Mouse (Mus musculus) hindbrain, embryonic 16.5 days (tissue): ENCODE measurements around the gene Atp2b2. TPM values are rescaled to one million over a fixed set of nuclear protein-coding genes. Genes with fewer than 3 reads are reported as not detected.

Experiments used
- ATAC-seq: fragments of 200-750 bp; cut with Nextera tagmentation; 2 replicates; pipeline ENCODE4 v1.8.0; 2017; ENCODE audit warnings: moderate TSS enrichment, moderate library complexity
- H3K27ac ChIP-seq: fragments of 300-500 bp; sonication (generic); 2 replicates; pipeline ENCODE4 v1.5.1; 2014; ENCODE audit warnings: low read depth, mild to moderate bottlenecking, control low read depth, low read length, moderate library complexity
- H3K27me3 ChIP-seq: fragments of 300-500 bp; sonication (generic); replicated peaks from 2 replicates; pipeline ENCODE4 v1.6.1; 2014; ENCODE audit warnings: low read length; ENCODE audit not compliant: control insufficient read depth, insufficient read depth
- H3K36me3 ChIP-seq: fragments of 300-500 bp; sonication (generic); 2 replicates; pipeline ENCODE4 v1.6.1; 2014; ENCODE audit warnings: mild to moderate bottlenecking, low read length, moderate library complexity, mixed read lengths; ENCODE audit not compliant: control insufficient read depth, insufficient read depth
- H3K4me1 ChIP-seq: fragments of 300-500 bp; sonication (generic); 2 replicates; pipeline ENCODE4 v1.6.1; 2014; ENCODE audit warnings: low read depth, low read length; ENCODE audit not compliant: control insufficient read depth, insufficient read depth
- H3K4me2 ChIP-seq: fragments of 300-500 bp; sonication (generic); 2 replicates; pipeline ENCODE4 v1.6.1; 2014; ENCODE audit warnings: mild to moderate bottlenecking, low read length, control low read depth, moderate library complexity
- H3K4me3 ChIP-seq: fragments of 300-500 bp; sonication (generic); 2 replicates; pipeline ENCODE4 v1.5.1; 2014; ENCODE audit warnings: mild to moderate bottlenecking, low read length, control low read depth, moderate library complexity
- H3K9ac ChIP-seq: fragments of 300-500 bp; sonication (generic); 2 replicates; pipeline ENCODE4 v1.6.1; 2014; ENCODE audit warnings: low read depth, mild to moderate bottlenecking, control low read depth, low read length, moderate library complexity
- H3K9me3 ChIP-seq: fragments of 300-500 bp; sonication (generic); 2 replicates; pipeline ENCODE4 v1.6.1; 2014; ENCODE audit warnings: mild to moderate bottlenecking, low read length, moderate library complexity; ENCODE audit not compliant: control insufficient read depth
- WGBS: fragments of 180-500 bp; shearing (Covaris S2); extraction: QIAGEN DNeasy Blood & Tissue Kit; methylation state at CpG from one replicate; pipeline ENCODE4 v1.1.7; 2014; 5-methylcytosine and 5-hydroxymethylcytosine counted together
- polyA plus RNA-seq: library from polyadenylated mRNA; unstranded; fragments of >200 nt; fragmentation: Nextera tagmentation; extraction: Ambion mirVana; gene quantifications from 2 replicates; pipeline ENCODE4 v1.2.1, GENCODE M21; 2015

Gene Atp2b2
- polyA plus RNA-seq, 1 experiment from 2014 or later, result 42.3 TPM

- Histone ChIP-seq H3K36me3 (no peaks in the 10 kb centered on the region), H3K9me3 (no peaks in the 10 kb centered on the region), H3K27me3 (no peaks in the 10 kb centered on the region), H3K4me3 (no peak overlapping the region), H3K4me2 (no peak overlapping the region), H3K27ac (peak overlapping the region; percentile 73), H3K9ac (no peak overlapping the region), H3K4me1 (peaks cover 42% of the 10 kb centered on the region)
- ATAC-seq, result no peak
- 57% methylated on average over 2 of the region's 2 CpGs for WGBS
Observed at GRCm38 (mm10) chr6:113857310-113857873, 185.0 kb downstream of the Atp2b2 start.

DNA sequence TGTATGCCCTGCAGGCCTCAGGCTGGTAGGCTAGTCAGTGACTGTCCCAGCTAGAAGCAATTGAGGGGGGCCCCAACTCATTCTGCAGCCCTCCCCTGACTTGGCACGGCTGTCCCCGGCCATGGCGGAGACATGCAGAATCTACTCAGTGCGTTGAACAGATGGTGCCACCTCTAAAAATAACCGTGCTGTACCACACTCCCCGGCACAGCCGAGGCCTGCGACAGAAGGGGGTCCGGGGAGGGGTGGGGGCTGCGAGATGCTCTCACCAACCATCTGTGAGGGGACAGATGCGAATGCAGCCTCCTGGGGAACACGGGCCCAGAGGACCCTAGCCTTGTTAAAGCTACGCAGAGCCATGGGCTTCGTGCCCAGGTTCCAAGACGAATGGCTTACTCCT lies 185.6 kb downstream of the Atp2b2 start:
- H3K4me2 ChIP-seq, result no peak overlapping the region
- no peaks in the 10 kb centered on the region for H3K9me3 ChIP-seq
- ATAC-seq, result peak; percentile 41
- no peak overlapping the region for H3K4me3 ChIP-seq
- no peaks in the 10 kb centered on the region for H3K36me3 ChIP-seq
- no peak overlapping the region for H3K9ac ChIP-seq
- WGBS, result 33% methylated on average over 15 of the region's 15 CpGs
- H3K27ac ChIP-seq, result peak overlapping the region; percentile 73; the same call in 1 of the 2 replicates
- H3K27me3 ChIP-seq, result no peaks in the 10 kb centered on the region
- H3K4me1 ChIP-seq, result peaks cover 42% of the 10 kb centered on the region

- 80% methylated on average over 1 of the region's 1 CpGs for WGBS
- no peak overlapping the region for H3K4me3 ChIP-seq
- no peaks in the 10 kb centered on the region for H3K36me3 ChIP-seq
- no peak overlapping the region for H3K9ac ChIP-seq
- H3K27me3 ChIP-seq, result no peaks in the 10 kb centered on the region
- peaks cover 42% of the 10 kb centered on the region for H3K4me1 ChIP-seq
- H3K4me2 ChIP-seq, result no peak overlapping the region
- ATAC-seq, result no peak
- no peaks in the 10 kb centered on the region for H3K9me3 ChIP-seq
- peak overlapping the region; percentile 73 for H3K27ac ChIP-seq
Observed at GRCm38 (mm10) chr6:113856095-113856646, 186.2 kb downstream of the Atp2b2 start.

GRCm38 (mm10) chr6:113855581-113855980 lies 186.8 kb downstream of the Atp2b2 start:
- Histone ChIP-seq H3K27me3 (no peaks in the 10 kb centered on the region), H3K36me3 (no peaks in the 10 kb centered on the region), H3K4me3 (no peak overlapping the region), H3K4me2 (no peak overlapping the region), H3K9ac (no peak overlapping the region), H3K27ac (no peak overlapping the region), H3K4me1 (peaks cover 36% of the 10 kb centered on the region), H3K9me3 (no peaks in the 10 kb centered on the region)
- no peak for ATAC-seq

DNA sequence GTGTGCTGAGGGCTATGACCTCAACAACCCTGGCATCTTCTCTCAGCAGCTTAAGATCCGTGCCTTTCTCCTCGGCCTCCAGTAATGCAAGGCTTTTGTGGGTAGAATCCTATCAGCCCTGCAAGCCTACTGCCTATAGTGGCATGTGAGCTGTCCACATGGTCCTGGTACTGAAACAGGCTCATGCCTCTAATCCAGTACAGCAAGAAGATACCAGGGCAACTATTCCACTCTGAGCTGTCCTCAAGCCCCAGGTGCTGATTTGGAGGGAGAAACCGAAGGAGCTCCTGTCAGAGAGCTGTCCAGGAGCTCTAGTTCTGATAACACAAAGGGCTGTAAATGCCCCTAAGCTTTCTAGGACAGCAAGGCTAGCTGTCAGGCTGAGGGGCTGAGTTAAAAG lies 190.1 kb downstream of the Atp2b2 start:
- no peaks in the 10 kb centered on the region for H3K27me3 ChIP-seq
- WGBS, result 13% methylated on average over 3 of the region's 3 CpGs
- H3K27ac ChIP-seq, result no peak overlapping the region
- no peaks in the 10 kb centered on the region for H3K9me3 ChIP-seq
- H3K4me1 ChIP-seq, result peaks cover 16% of the 10 kb centered on the region
- no peak overlapping the region for H3K4me3 ChIP-seq
- H3K36me3 ChIP-seq, result no peaks in the 10 kb centered on the region
- ATAC-seq, result no peak
- H3K9ac ChIP-seq, result no peak overlapping the region
- H3K4me2 ChIP-seq, result no peak overlapping the region

DNA sequence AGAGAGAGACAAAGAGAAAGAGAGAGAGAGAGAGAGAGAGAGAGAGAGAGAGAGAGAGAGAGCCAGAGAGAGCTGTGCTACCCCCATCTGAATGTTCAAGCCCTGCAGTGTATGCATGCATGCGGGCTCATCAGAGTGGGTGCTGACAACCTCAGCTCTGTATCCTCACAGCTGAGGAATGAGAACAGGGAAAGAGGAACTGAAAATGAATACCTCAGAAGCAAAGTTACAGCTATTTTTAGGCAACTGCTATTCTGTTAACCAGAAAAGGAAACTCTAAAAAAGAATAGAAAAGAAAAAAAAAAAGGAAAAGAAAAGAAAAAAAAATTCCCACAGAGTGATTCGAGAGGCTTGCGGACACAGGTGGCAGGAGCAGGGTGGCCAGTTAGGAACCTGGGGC lies 192.6 kb downstream of the Atp2b2 start:
- Histone ChIP-seq H3K4me3 (no peak overlapping the region), H3K27ac (no peak overlapping the region), H3K4me2 (no peak overlapping the region), H3K36me3 (no peaks in the 10 kb centered on the region), H3K4me1 (peaks cover 3% of the 10 kb centered on the region; the same call in 1 of the 2 replicates), H3K9ac (no peak overlapping the region), H3K9me3 (no peaks in the 10 kb centered on the region), H3K27me3 (no peaks in the 10 kb centered on the region)
- no peak for ATAC-seq
- 89% methylated on average over 3 of the region's 3 CpGs for whole genome bisulfite sequencing

DNA sequence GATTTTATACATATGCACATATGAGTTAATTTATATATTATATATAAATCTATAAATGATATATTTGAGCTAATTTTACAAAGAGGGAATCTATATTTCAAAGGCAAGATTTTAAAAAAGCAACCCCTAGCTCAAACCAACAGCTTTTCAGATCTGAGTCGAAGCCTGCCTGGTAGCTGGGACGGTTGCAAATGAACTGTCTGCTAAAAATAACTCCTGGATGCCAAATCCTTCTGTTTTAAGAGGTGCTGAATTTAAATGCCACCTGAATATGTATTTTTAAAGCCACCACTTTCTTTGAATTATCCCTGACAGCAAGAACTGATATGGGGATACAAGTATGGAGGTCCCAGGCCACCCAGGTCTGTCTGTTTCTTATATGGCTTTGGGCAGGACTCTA lies 193.8 kb downstream of the Atp2b2 start:
- Histone ChIP-seq H3K9ac (no peak overlapping the region), H3K27ac (no peak overlapping the region), H3K4me3 (no peak overlapping the region), H3K4me2 (no peak overlapping the region), H3K4me1 (no peaks in the 10 kb centered on the region), H3K27me3 (no peaks in the 10 kb centered on the region), H3K36me3 (no peaks in the 10 kb centered on the region), H3K9me3 (no peaks in the 10 kb centered on the region)
- ATAC-seq, result no peak
- 79% methylated on average over 2 of the region's 2 CpGs for WGBS

DNA sequence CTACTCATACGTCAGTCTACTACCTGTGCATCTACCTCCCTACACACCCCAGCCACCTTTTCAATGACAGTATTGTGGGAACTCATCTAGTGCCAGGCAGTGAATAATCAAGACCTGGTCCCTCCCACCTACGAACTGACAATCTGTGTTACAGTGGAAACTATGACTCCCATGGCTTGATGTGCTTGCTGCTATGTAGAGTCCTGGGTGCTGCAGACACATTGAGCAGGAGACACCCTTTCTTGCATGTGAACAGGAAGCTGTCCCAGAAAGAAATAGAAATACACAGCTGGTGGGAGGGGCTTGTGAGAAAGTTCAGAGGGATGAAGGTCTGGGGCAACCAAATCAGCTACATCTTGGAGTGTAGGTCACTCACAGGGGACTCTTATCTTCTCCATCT lies 195.3 kb downstream of the Atp2b2 start:
- Histone ChIP-seq H3K9ac (no peak overlapping the region), H3K4me3 (no peak overlapping the region), H3K4me1 (no peaks in the 10 kb centered on the region), H3K27ac (no peak overlapping the region), H3K36me3 (no peaks in the 10 kb centered on the region), H3K4me2 (no peak overlapping the region), H3K9me3 (no peaks in the 10 kb centered on the region), H3K27me3 (no peaks in the 10 kb centered on the region)
- ATAC-seq, result no peak
- 89% methylated on average over 2 of the region's 2 CpGs for WGBS

DNA sequence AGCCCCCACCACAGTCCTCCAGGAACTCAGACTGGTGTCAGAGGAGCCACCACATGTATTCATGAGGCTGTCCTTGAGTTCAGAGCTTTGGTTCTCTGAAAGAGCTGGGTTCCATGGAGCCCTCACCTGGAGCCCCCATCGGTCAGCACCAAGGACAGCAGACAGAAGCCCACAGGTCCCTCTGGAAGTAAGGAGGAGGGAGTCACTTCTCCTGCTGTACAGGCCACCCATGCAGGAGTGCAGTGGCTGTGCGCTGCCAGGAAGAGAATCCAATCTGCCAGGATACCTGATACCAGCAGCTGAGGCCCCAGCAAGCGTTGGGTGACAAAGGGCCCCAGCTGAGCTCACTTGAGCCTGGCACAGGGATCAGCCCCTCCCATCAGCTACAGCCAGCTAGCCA lies 199.2 kb downstream of the Atp2b2 start:
- Histone ChIP-seq H3K4me3 (no peak overlapping the region), H3K27ac (no peak overlapping the region), H3K4me1 (no peaks in the 10 kb centered on the region), H3K27me3 (no peaks in the 10 kb centered on the region), H3K4me2 (no peak overlapping the region), H3K9me3 (no peaks in the 10 kb centered on the region), H3K36me3 (peaks cover 11% of the 10 kb centered on the region), H3K9ac (no peak overlapping the region)
- WGBS, result 13% methylated on average over 3 of the region's 3 CpGs
- no peak for ATAC-seq
